Mouse (Mus musculus): ENCODE measurements at regions not wholly inside any gene's neighbourhood (a gene's known extent, or its start where the extent isn't known, plus 50 kb on each side); places are given as distances from the start of the nearest gene placed in this dataset.
"Not testable (repeated sequence)": the region's sequence is repeated elsewhere in the genome, so short reads cannot be mapped to it uniquely, and the experiment has no call there.

GRCm38 (mm10) chr5:109842186-109842978 is 80.8 kb upstream of the Gm15446 start:
- 75% methylated on average over 7 of the region's 7 CpGs for WGBS (ENCODE audit: insufficient replicate concordance)
- DNase-seq; H3K9ac ChIP-seq; H3K9me3 ChIP-seq (replicated peaks); H3K36me3 ChIP-seq; H3K27me3 ChIP-seq; H3K4me3 ChIP-seq (replicated peaks); ATAC-seq (ENCODE audit: low read depth); H3K4me2 ChIP-seq; H3K27ac ChIP-seq: not testable (repeated sequence)
- H3K4me1 ChIP-seq (replicated peaks) = peaks cover 13% of the 10 kb centered on the region

- H3K9me3 ChIP-seq (replicated peaks); H3K27ac ChIP-seq; H3K36me3 ChIP-seq; H3K27me3 ChIP-seq; ATAC-seq (ENCODE audit: low read depth); DNase-seq: not testable (repeated sequence)
- Histone ChIP-seq H3K4me3 (replicated peaks) (peak overlapping the region; percentile 69), H3K4me2 (peak overlapping the region; percentile 67), H3K9ac (peak overlapping the region; percentile 72), H3K4me1 (replicated peaks) (peaks cover 13% of the 10 kb centered on the region)
- WGBS (ENCODE audit: insufficient replicate concordance) = 72% methylated on average over 2 of the region's 2 CpGs
These were observed 79.0 kb upstream of the Gm15446 start for GRCm38 (mm10) chr5:109844236-109844635.

GRCm38 (mm10) chr5:109844753-109845186 is 78.4 kb upstream of the Gm15446 start:
- Histone ChIP-seq H3K4me3 (replicated peaks) (peak overlapping the region; percentile 69), H3K4me1 (replicated peaks) (peaks cover 13% of the 10 kb centered on the region), H3K9ac (peak overlapping the region; percentile 72), H3K9me3 (replicated peaks) (no peaks in the 10 kb centered on the region), H3K27ac (no peak overlapping the region), H3K4me2 (peak overlapping the region; percentile 67), H3K36me3 (no peaks in the 10 kb centered on the region), H3K27me3 (no peaks in the 10 kb centered on the region)
- ATAC-seq (ENCODE audit: low read depth) = peak; percentile 99
- peak; percentile 65 for DNase-seq
- WGBS (ENCODE audit: insufficient replicate concordance) = 4% methylated on average over 15 of the region's 15 CpGs

- H3K4me3 ChIP-seq (replicated peaks); H3K9me3 ChIP-seq (replicated peaks); H3K36me3 ChIP-seq; H3K27me3 ChIP-seq; H3K9ac ChIP-seq; H3K4me2 ChIP-seq; H3K4me1 ChIP-seq (replicated peaks); H3K27ac ChIP-seq; DNase-seq; ATAC-seq (ENCODE audit: low read depth): not testable (repeated sequence)
These were observed 72.0 kb upstream of the Gm15446 start for GRCm38 (mm10) chr5:109851225-109851624.

GRCm38 (mm10) chr5:109860402-109860801 is 62.8 kb upstream of the Gm15446 start:
- Histone ChIP-seq H3K27ac (no peak overlapping the region), H3K4me1 (replicated peaks) (no peaks in the 10 kb centered on the region), H3K9ac (no peak overlapping the region), H3K9me3 (replicated peaks) (no peaks in the 10 kb centered on the region), H3K4me2 (no peak overlapping the region), H3K27me3 (no peaks in the 10 kb centered on the region), H3K4me3 (replicated peaks) (no peak overlapping the region), H3K36me3 (no peaks in the 10 kb centered on the region)
- whole genome bisulfite sequencing (ENCODE audit: insufficient replicate concordance) = 61% methylated on average over 4 of the region's 4 CpGs
- no peak for ATAC-seq (ENCODE audit: low read depth)
- DNase-seq = no peak

GRCm38 (mm10) chr5:109864517-109864916 is 58.7 kb upstream of the Gm15446 start:
- H3K4me1 ChIP-seq (replicated peaks) = peaks cover 11% of the 10 kb centered on the region
- H3K4me2 ChIP-seq; H3K9ac ChIP-seq; H3K27me3 ChIP-seq; H3K27ac ChIP-seq; H3K9me3 ChIP-seq (replicated peaks); ATAC-seq (ENCODE audit: low read depth); H3K4me3 ChIP-seq (replicated peaks); DNase-seq; H3K36me3 ChIP-seq: not testable (repeated sequence)

GRCm38 (mm10) chr5:109865628-109866027 is 57.6 kb upstream of the Gm15446 start:
- ATAC-seq (ENCODE audit: low read depth) (no peak), DNase-seq (no peak)
- Histone ChIP-seq H3K4me2 (peak overlapping the region; percentile 74; the same call in 1 of the 2 replicates), H3K4me3 (replicated peaks) (peak overlapping the region; percentile 75; the same call in 1 of the 2 replicates), H3K4me1 (replicated peaks) (peaks cover 11% of the 10 kb centered on the region), H3K36me3 (no peaks in the 10 kb centered on the region), H3K9me3 (replicated peaks) (no peaks in the 10 kb centered on the region), H3K27me3 (no peaks in the 10 kb centered on the region), H3K27ac (no peak overlapping the region), H3K9ac (no peak overlapping the region)
- 76% methylated on average over 1 of the region's 1 CpGs for WGBS (ENCODE audit: insufficient replicate concordance)

GRCm38 (mm10) chr5:109866337-109867126 is 56.7 kb upstream of the Gm15446 start:
- H3K4me1 ChIP-seq (replicated peaks) = peaks cover 11% of the 10 kb centered on the region
- under 1% methylated on average over 22 of the region's 22 CpGs for WGBS (ENCODE audit: insufficient replicate concordance)
- H3K36me3 ChIP-seq = no peaks in the 10 kb centered on the region
- H3K4me2 ChIP-seq = peak overlapping the region; percentile 74
- no peak overlapping the region for H3K27ac ChIP-seq
- peak overlapping the region; percentile 75 for H3K4me3 ChIP-seq (replicated peaks)
- no peaks in the 10 kb centered on the region for H3K27me3 ChIP-seq
- DNase-seq (peak; percentile 87), ATAC-seq (ENCODE audit: low read depth) (peak; percentile 100)
- peak overlapping the region; percentile 77 for H3K9ac ChIP-seq
- no peaks in the 10 kb centered on the region for H3K9me3 ChIP-seq (replicated peaks)

GRCm38 (mm10) chr5:109867221-109867620 is 56.0 kb upstream of the Gm15446 start:
- peak overlapping the region; percentile 74 for H3K4me2 ChIP-seq
- peak overlapping the region; percentile 77; the same call in 1 of the 2 replicates for H3K9ac ChIP-seq
- H3K9me3 ChIP-seq (replicated peaks); DNase-seq; H3K27me3 ChIP-seq; H3K36me3 ChIP-seq; H3K27ac ChIP-seq; ATAC-seq (ENCODE audit: low read depth): not testable (repeated sequence)
- peak overlapping the region; percentile 75 for H3K4me3 ChIP-seq (replicated peaks)
- H3K4me1 ChIP-seq (replicated peaks) = peaks cover 11% of the 10 kb centered on the region
